Mouse (Mus musculus): ENCODE results near the gene Mrpl17.

The Mrpl17 gene

GRCm38 (mm10) chr7:105786506-105787284, 24.2 kb downstream of the Mrpl17 start:
- no peak for DNase-seq (ENCODE audit: low spot score in 2 of 2)

- no peak for DNase-seq (ENCODE audit: low spot score in 2 of 2)
Observed at GRCm38 (mm10) chr7:105784556-105784955, 26.3 kb downstream of the Mrpl17 start.

- DNase-seq (ENCODE audit: low spot score in 2 of 2), result no peak
Observed at GRCm38 (mm10) chr7:105783861-105784260, 27.0 kb downstream of the Mrpl17 start.

- DNase-seq (ENCODE audit: low spot score in 2 of 2), result no peak
Observed at GRCm38 (mm10) chr7:105778553-105779265, 32.2 kb downstream of the Mrpl17 start.

GRCm38 (mm10) chr7:105777797-105778552, 32.9 kb downstream of the Mrpl17 start:
- no peak for DNase-seq (ENCODE audit: low spot score in 2 of 2)

GRCm38 (mm10) chr7:105777316-105777715, 33.6 kb downstream of the Mrpl17 start:
- DNase-seq (ENCODE audit: low spot score in 2 of 2), result no peak

- no peak for DNase-seq (ENCODE audit: low spot score in 2 of 2)
Observed at GRCm38 (mm10) chr7:105776026-105776425, 34.9 kb downstream of the Mrpl17 start.

GRCm38 (mm10) chr7:105774661-105775060, 36.2 kb downstream of the Mrpl17 start:
- no peak for DNase-seq (ENCODE audit: low spot score in 2 of 2)

- no peak for DNase-seq (ENCODE audit: low spot score in 2 of 2)
Observed at GRCm38 (mm10) chr7:105773041-105773440, 37.9 kb downstream of the Mrpl17 start.

- DNase-seq (ENCODE audit: low spot score in 2 of 2), result no peak
Observed at GRCm38 (mm10) chr7:105772331-105772730, 38.6 kb downstream of the Mrpl17 start.

GRCm38 (mm10) chr7:105769959-105770358, 40.9 kb downstream of the Mrpl17 start:
- DNase-seq (ENCODE audit: low spot score in 2 of 2), result no peak

GRCm38 (mm10) chr7:105767729-105768165, 43.2 kb downstream of the Mrpl17 start:
- DNase-seq (ENCODE audit: low spot score in 2 of 2), result no peak

- no peak for DNase-seq (ENCODE audit: low spot score in 2 of 2)
Observed at GRCm38 (mm10) chr7:105764331-105764730, 46.6 kb downstream of the Mrpl17 start.

- DNase-seq (ENCODE audit: low spot score in 2 of 2), result no peak
Observed at GRCm38 (mm10) chr7:105762517-105763270, 48.2 kb downstream of the Mrpl17 start.

- DNase-seq (ENCODE audit: low spot score in 2 of 2), result no peak
Observed at GRCm38 (mm10) chr7:105761813-105762484, 49.0 kb downstream of the Mrpl17 start.

GRCm38 (mm10) chr7:105753281-105753680, 57.6 kb downstream of the Mrpl17 start:
- DNase-seq (ENCODE audit: low spot score in 2 of 2), result no peak

Data from frontal cortex, postnatal 36 days (tissue).